Mouse (Mus musculus): Measurements from ENCODE around the gene Mterf1b. TPM values are rescaled to one million over a fixed set of nuclear protein-coding genes. Genes with fewer than 3 reads are reported as not detected.
"Not testable (repeated sequence)": the region's sequence is repeated elsewhere in the genome, so short reads cannot be mapped to it uniquely, and the experiment has no call there.

Gene Mterf1b
- polyA plus RNA-seq, 1 experiment from 2014 or later: 2.8 TPM

GRCm38 (mm10) chr5:4201368-4201767 lies 9.2 kb downstream of the Mterf1b start:
- DNase-seq (ENCODE audit: low spot score): peak; percentile 89
- H3K9ac ChIP-seq (ENCODE audit: low read depth, low read length): no peak overlapping the region
- ATAC-seq (replicated peaks; ENCODE audit: low FRiP score, low read depth): no peak; the same call in 1 of the 2 replicates
- no peaks in the 10 kb centered on the region for H3K27me3 ChIP-seq (ENCODE audit: insufficient read depth, low read length)
- H3K4me1 ChIP-seq (replicated peaks; ENCODE audit: insufficient read depth, low read length): no peaks in the 10 kb centered on the region
- H3K4me2 ChIP-seq (ENCODE audit: low read length): no peak overlapping the region
- TF ChIP-seq CTCF (IDR thresholded peaks at IDR 0.05; ENCODE audit: low read depth): peak; percentile 81
- no peak overlapping the region for H3K4me3 ChIP-seq (replicated peaks; ENCODE audit: low read depth, low read length)
- H3K9me3 ChIP-seq (replicated peaks; ENCODE audit: low read length): no peaks in the 10 kb centered on the region
- H3K36me3 ChIP-seq (ENCODE audit: insufficient read depth, low read length): no peaks in the 10 kb centered on the region
- H3K27ac ChIP-seq: no peak overlapping the region

GRCm38 (mm10) chr5:4202276-4202810 lies 10.2 kb downstream of the Mterf1b start:
- not testable (repeated sequence) for H3K9me3 ChIP-seq (replicated peaks; ENCODE audit: low read length); DNase-seq (ENCODE audit: low spot score); H3K36me3 ChIP-seq (ENCODE audit: insufficient read depth, low read length); H3K4me2 ChIP-seq (ENCODE audit: low read length); H3K4me3 ChIP-seq (replicated peaks; ENCODE audit: low read depth, low read length); H3K27ac ChIP-seq; H3K27me3 ChIP-seq (ENCODE audit: insufficient read depth, low read length); H3K9ac ChIP-seq (ENCODE audit: low read depth, low read length); H3K4me1 ChIP-seq (replicated peaks; ENCODE audit: insufficient read depth, low read length); ATAC-seq (replicated peaks; ENCODE audit: low FRiP score, low read depth)
- 96% methylated on average over 19 of the region's 19 CpGs for WGBS

- H3K27me3 ChIP-seq (ENCODE audit: insufficient read depth, low read length); H3K4me1 ChIP-seq (replicated peaks; ENCODE audit: insufficient read depth, low read length); H3K9me3 ChIP-seq (replicated peaks; ENCODE audit: low read length); H3K4me2 ChIP-seq (ENCODE audit: low read length); H3K9ac ChIP-seq (ENCODE audit: low read depth, low read length); H3K4me3 ChIP-seq (replicated peaks; ENCODE audit: low read depth, low read length); H3K36me3 ChIP-seq (ENCODE audit: insufficient read depth, low read length); H3K27ac ChIP-seq; DNase-seq (ENCODE audit: low spot score); ATAC-seq (replicated peaks; ENCODE audit: low FRiP score, low read depth): not testable (repeated sequence)
- 82% methylated on average over 3 of the region's 3 CpGs for WGBS
Measured at GRCm38 (mm10) chr5:4210082-4210481, 17.9 kb downstream of the Mterf1b start.

- ATAC-seq (replicated peaks; ENCODE audit: low FRiP score, low read depth) (no peak), DNase-seq (ENCODE audit: low spot score) (peak; percentile 53)
- Histone ChIP-seq H3K4me3 (replicated peaks; ENCODE audit: low read depth, low read length) (no peak overlapping the region), H3K9ac (ENCODE audit: low read depth, low read length) (no peak overlapping the region), H3K27me3 (ENCODE audit: insufficient read depth, low read length) (no peaks in the 10 kb centered on the region), H3K36me3 (ENCODE audit: insufficient read depth, low read length) (no peaks in the 10 kb centered on the region), H3K27ac (no peak overlapping the region), H3K4me2 (ENCODE audit: low read length) (no peak overlapping the region), H3K9me3 (replicated peaks; ENCODE audit: low read length) (no peaks in the 10 kb centered on the region), H3K4me1 (replicated peaks; ENCODE audit: insufficient read depth, low read length) (no peaks in the 10 kb centered on the region)
- WGBS: 60% methylated on average over 3 of the region's 3 CpGs
- no peak for TF ChIP-seq CTCF (IDR thresholded peaks at IDR 0.05; ENCODE audit: low read depth)
Measured at GRCm38 (mm10) chr5:4221309-4221708, 29.1 kb downstream of the Mterf1b start.

- Histone ChIP-seq H3K9ac (ENCODE audit: low read depth, low read length) (no peak overlapping the region), H3K27me3 (ENCODE audit: insufficient read depth, low read length) (no peaks in the 10 kb centered on the region), H3K27ac (no peak overlapping the region)
Measured at GRCm38 (mm10) chr5:4221981-4222623, 29.9 kb downstream of the Mterf1b start.

GRCm38 (mm10) chr5:4232163-4232562 lies 40.0 kb downstream of the Mterf1b start:
- no peaks in the 10 kb centered on the region for H3K9me3 ChIP-seq (replicated peaks; ENCODE audit: low read length)
- no peak for TF ChIP-seq CTCF (IDR thresholded peaks at IDR 0.05; ENCODE audit: low read depth)
- WGBS: 59% methylated on average over 2 of the region's 2 CpGs
- no peak overlapping the region for H3K9ac ChIP-seq (ENCODE audit: low read depth, low read length)
- H3K4me3 ChIP-seq (replicated peaks; ENCODE audit: low read depth, low read length): no peak overlapping the region
- H3K27me3 ChIP-seq (ENCODE audit: insufficient read depth, low read length): no peaks in the 10 kb centered on the region
- no peak overlapping the region for H3K4me2 ChIP-seq (ENCODE audit: low read length)
- H3K4me1 ChIP-seq (replicated peaks; ENCODE audit: insufficient read depth, low read length): no peaks in the 10 kb centered on the region
- DNase-seq (ENCODE audit: low spot score): no peak
- no peaks in the 10 kb centered on the region for H3K36me3 ChIP-seq (ENCODE audit: insufficient read depth, low read length)
- no peak overlapping the region for H3K27ac ChIP-seq
- ATAC-seq (replicated peaks; ENCODE audit: low FRiP score, low read depth): no peak

More at GRCm38 (mm10) chr5:4221981-4222623, 29.9 kb downstream of the Mterf1b start:
- H3K36me3 ChIP-seq (ENCODE audit: insufficient read depth, low read length): no peaks in the 10 kb centered on the region
- no peak overlapping the region for H3K4me3 ChIP-seq (replicated peaks; ENCODE audit: low read depth, low read length)
- TF ChIP-seq CTCF (IDR thresholded peaks at IDR 0.05; ENCODE audit: low read depth): no peak
- no peaks in the 10 kb centered on the region for H3K9me3 ChIP-seq (replicated peaks; ENCODE audit: low read length)
- no peak overlapping the region for H3K4me2 ChIP-seq (ENCODE audit: low read length)
- H3K4me1 ChIP-seq (replicated peaks; ENCODE audit: insufficient read depth, low read length): no peaks in the 10 kb centered on the region
- DNase-seq (ENCODE audit: low spot score) (peak; percentile 8), ATAC-seq (replicated peaks; ENCODE audit: low FRiP score, low read depth) (no peak)
- 73% methylated on average over 6 of the region's 6 CpGs for WGBS

GRCm38 (mm10) chr5:4234505-4234904 lies 42.3 kb downstream of the Mterf1b start:
- ATAC-seq (replicated peaks; ENCODE audit: low FRiP score, low read depth): no peak

More at GRCm38 (mm10) chr5:4234505-4234904, 42.3 kb downstream of the Mterf1b start:
- WGBS: 74% methylated on average over 2 of the region's 2 CpGs
- no peak for DNase-seq (ENCODE audit: low spot score)
- no peaks in the 10 kb centered on the region for H3K27me3 ChIP-seq (ENCODE audit: insufficient read depth, low read length)
- no peak overlapping the region for H3K27ac ChIP-seq
- H3K9me3 ChIP-seq (replicated peaks; ENCODE audit: low read length): no peaks in the 10 kb centered on the region
- no peak for TF ChIP-seq CTCF (IDR thresholded peaks at IDR 0.05; ENCODE audit: low read depth)
- no peak overlapping the region for H3K9ac ChIP-seq (ENCODE audit: low read depth, low read length)
- H3K4me2 ChIP-seq (ENCODE audit: low read length): no peak overlapping the region
- no peaks in the 10 kb centered on the region for H3K4me1 ChIP-seq (replicated peaks; ENCODE audit: insufficient read depth, low read length)
- no peaks in the 10 kb centered on the region for H3K36me3 ChIP-seq (ENCODE audit: insufficient read depth, low read length)
- no peak overlapping the region for H3K4me3 ChIP-seq (replicated peaks; ENCODE audit: low read depth, low read length)
